Mouse (Mus musculus): ENCODE data around the gene Cdh22. TPM values are rescaled to one million over a fixed set of nuclear protein-coding genes. Genes with fewer than 3 reads are reported as not detected.

Gene Cdh22
- polyA plus RNA-seq, 1 experiment, result not detected

- no peaks in the 10 kb centered on the region for H3K4me1 ChIP-seq (ENCODE audit: control insufficient read depth)
- H3K27me3 ChIP-seq (ENCODE audit: control insufficient read depth), result peaks cover 10% of the 10 kb centered on the region; the same call in 1 of the 2 replicates
- H3K36me3 ChIP-seq (ENCODE audit: control insufficient read depth), result no peaks in the 10 kb centered on the region
- H3K4me3 ChIP-seq (replicated peaks), result no peak overlapping the region
- no peak for TF ChIP-seq TAL1 (IDR thresholded peaks at IDR 0.05; ENCODE audit: low read length)
- no peak for TF ChIP-seq GATA1 (IDR thresholded peaks at IDR 0.05; ENCODE audit: low read length)
- no peaks in the 10 kb centered on the region for H3K9me3 ChIP-seq (ENCODE audit: control insufficient read depth, low read length)
Measured at GRCm38 (mm10) chr2:165096367-165096766, 138.3 kb downstream of the Cdh22 start.

GRCm38 (mm10) chr2:165092393-165092792, 142.3 kb downstream of the Cdh22 start:
- Histone ChIP-seq H3K27me3 (ENCODE audit: control insufficient read depth) (peaks cover 10% of the 10 kb centered on the region; the same call in 1 of the 2 replicates), H3K4me3 (replicated peaks) (no peak overlapping the region), H3K9me3 (ENCODE audit: control insufficient read depth, low read length) (peaks cover 7% of the 10 kb centered on the region), H3K4me1 (ENCODE audit: control insufficient read depth) (no peaks in the 10 kb centered on the region), H3K36me3 (ENCODE audit: control insufficient read depth) (no peaks in the 10 kb centered on the region)
- TF ChIP-seq TAL1 (IDR thresholded peaks at IDR 0.05; ENCODE audit: low read length), result no peak
- no peak for TF ChIP-seq GATA1 (IDR thresholded peaks at IDR 0.05; ENCODE audit: low read length)

GRCm38 (mm10) chr2:165091433-165091965, 143.2 kb downstream of the Cdh22 start:
- H3K4me1 ChIP-seq (ENCODE audit: control insufficient read depth), result no peaks in the 10 kb centered on the region
- H3K9me3 ChIP-seq (ENCODE audit: control insufficient read depth, low read length), result peaks cover 7% of the 10 kb centered on the region
- no peak for TF ChIP-seq GATA1 (IDR thresholded peaks at IDR 0.05; ENCODE audit: low read length)
- TF ChIP-seq TAL1 (IDR thresholded peaks at IDR 0.05; ENCODE audit: low read length), result no peak
- H3K27me3 ChIP-seq (ENCODE audit: control insufficient read depth), result peaks cover 4% of the 10 kb centered on the region; the same call in 1 of the 2 replicates
- no peak overlapping the region for H3K4me3 ChIP-seq (replicated peaks)
- H3K36me3 ChIP-seq (ENCODE audit: control insufficient read depth), result no peaks in the 10 kb centered on the region

- Histone ChIP-seq H3K4me3 (replicated peaks) (no peak within 1 kb of the TSS), H3K27me3 (ENCODE audit: control insufficient read depth) (no peaks in the 10 kb centered on the region), H3K9me3 (ENCODE audit: control insufficient read depth, low read length) (peaks cover 7% of the 10 kb centered on the region), H3K4me1 (ENCODE audit: control insufficient read depth) (no peaks in the 10 kb centered on the region), H3K36me3 (ENCODE audit: control insufficient read depth) (no peaks in the 10 kb centered on the region)
- TF ChIP-seq TAL1 (IDR thresholded peaks at IDR 0.05; ENCODE audit: low read length), result no peak
- TF ChIP-seq GATA1 (IDR thresholded peaks at IDR 0.05; ENCODE audit: low read length), result no peak
Measured at GRCm38 (mm10) chr2:165090650-165091049, 144.0 kb downstream of the Cdh22 start, which contains the start of gene 1700025C18Rik. 1700025C18Rik (minus strand) TSS chr2:165090750.

- no peaks in the 10 kb centered on the region for H3K36me3 ChIP-seq (ENCODE audit: control insufficient read depth)
- peaks cover 7% of the 10 kb centered on the region for H3K9me3 ChIP-seq (ENCODE audit: control insufficient read depth, low read length)
- no peak for TF ChIP-seq TAL1 (IDR thresholded peaks at IDR 0.05; ENCODE audit: low read length)
- TF ChIP-seq GATA1 (IDR thresholded peaks at IDR 0.05; ENCODE audit: low read length), result no peak
- H3K4me1 ChIP-seq (ENCODE audit: control insufficient read depth), result no peaks in the 10 kb centered on the region
- no peak overlapping the region for H3K4me3 ChIP-seq (replicated peaks)
- H3K27me3 ChIP-seq (ENCODE audit: control insufficient read depth), result no peaks in the 10 kb centered on the region
Measured at GRCm38 (mm10) chr2:165089470-165089869, 145.2 kb downstream of the Cdh22 start.

- Histone ChIP-seq H3K4me1 (ENCODE audit: control insufficient read depth) (no peaks in the 10 kb centered on the region), H3K36me3 (ENCODE audit: control insufficient read depth) (no peaks in the 10 kb centered on the region), H3K4me3 (replicated peaks) (no peak overlapping the region), H3K27me3 (ENCODE audit: control insufficient read depth) (no peaks in the 10 kb centered on the region), H3K9me3 (ENCODE audit: control insufficient read depth, low read length) (peaks cover 7% of the 10 kb centered on the region)
- TF ChIP-seq GATA1 (IDR thresholded peaks at IDR 0.05; ENCODE audit: low read length) (no peak), TAL1 (IDR thresholded peaks at IDR 0.05; ENCODE audit: low read length) (no peak)
Measured at GRCm38 (mm10) chr2:165086634-165087033, 148.0 kb downstream of the Cdh22 start.

- peaks cover 22% of the 10 kb centered on the region for H3K27me3 ChIP-seq (ENCODE audit: control insufficient read depth)
- no peak overlapping the region for H3K4me3 ChIP-seq (replicated peaks)
- H3K9me3 ChIP-seq (ENCODE audit: control insufficient read depth, low read length), result no peaks in the 10 kb centered on the region
- H3K4me1 ChIP-seq (ENCODE audit: control insufficient read depth), result no peaks in the 10 kb centered on the region
- TF ChIP-seq TAL1 (IDR thresholded peaks at IDR 0.05; ENCODE audit: low read length) (no peak), GATA1 (IDR thresholded peaks at IDR 0.05; ENCODE audit: low read length) (no peak)
- no peaks in the 10 kb centered on the region for H3K36me3 ChIP-seq (ENCODE audit: control insufficient read depth)
Measured at GRCm38 (mm10) chr2:165081257-165081656, 153.4 kb downstream of the Cdh22 start.

- TF ChIP-seq TAL1 (IDR thresholded peaks at IDR 0.05; ENCODE audit: low read length), result no peak
- no peak for TF ChIP-seq GATA1 (IDR thresholded peaks at IDR 0.05; ENCODE audit: low read length)
- Histone ChIP-seq H3K9me3 (ENCODE audit: control insufficient read depth, low read length) (no peaks in the 10 kb centered on the region), H3K27me3 (ENCODE audit: control insufficient read depth) (peaks cover 27% of the 10 kb centered on the region), H3K4me3 (replicated peaks) (no peak overlapping the region), H3K4me1 (ENCODE audit: control insufficient read depth) (no peaks in the 10 kb centered on the region), H3K36me3 (ENCODE audit: control insufficient read depth) (no peaks in the 10 kb centered on the region)
Measured at GRCm38 (mm10) chr2:165080657-165081056, 154.0 kb downstream of the Cdh22 start.

- TF ChIP-seq GATA1 (IDR thresholded peaks at IDR 0.05; ENCODE audit: low read length) (no peak), TAL1 (IDR thresholded peaks at IDR 0.05; ENCODE audit: low read length) (no peak)
- Histone ChIP-seq H3K36me3 (ENCODE audit: control insufficient read depth) (no peaks in the 10 kb centered on the region), H3K9me3 (ENCODE audit: control insufficient read depth, low read length) (no peaks in the 10 kb centered on the region), H3K27me3 (ENCODE audit: control insufficient read depth) (peaks cover 30% of the 10 kb centered on the region), H3K4me1 (ENCODE audit: control insufficient read depth) (no peaks in the 10 kb centered on the region), H3K4me3 (replicated peaks) (no peak overlapping the region)
Measured at GRCm38 (mm10) chr2:165078605-165079004, 156.0 kb downstream of the Cdh22 start.

GRCm38 (mm10) chr2:165078045-165078444, 156.6 kb downstream of the Cdh22 start:
- H3K4me1 ChIP-seq (ENCODE audit: control insufficient read depth), result no peaks in the 10 kb centered on the region
- no peak overlapping the region for H3K4me3 ChIP-seq (replicated peaks)
- TF ChIP-seq TAL1 (IDR thresholded peaks at IDR 0.05; ENCODE audit: low read length), result no peak
- TF ChIP-seq GATA1 (IDR thresholded peaks at IDR 0.05; ENCODE audit: low read length), result no peak
- no peaks in the 10 kb centered on the region for H3K9me3 ChIP-seq (ENCODE audit: control insufficient read depth, low read length)
- H3K27me3 ChIP-seq (ENCODE audit: control insufficient read depth), result peaks cover 35% of the 10 kb centered on the region
- no peaks in the 10 kb centered on the region for H3K36me3 ChIP-seq (ENCODE audit: control insufficient read depth)

Data from erythroblast, embryonic 14.5 days (primary cell).